Mouse (Mus musculus) MEL (cell line): ENCODE results near the gene Lum. TPM values are rescaled to one million over a fixed set of nuclear protein-coding genes. Genes with fewer than 3 reads are reported as not detected.

ENCODE experiments used
- DNase-seq: peaks from one replicate; pipeline ENCODE4 v3.0.0; 2011; ENCODE audit warnings: low read depth, low spot score
- H3K27ac ChIP-seq: 2 replicates; pipeline ENCODE4 v1.5.1; 2012; ENCODE audit warnings: low read depth, mild to moderate bottlenecking, control low read depth, low read length, moderate library complexity; ENCODE audit not compliant: control insufficient read depth
- H3K27me3 ChIP-seq, 2 experiments: fragments of 150-350 bp in 1 of 2; sonication (generic) in 1 of 2; 2 replicates each; pipeline ENCODE4 v1.6.1; 2012; ENCODE audit warnings: low read length in 2 of 2, mild to moderate bottlenecking in 2 of 2, improper control_type of control experiment in 1 of 2, moderate library complexity in 1 of 2; ENCODE audit not compliant: insufficient read depth in 2 of 2, control insufficient read depth in 1 of 2
- H3K36me3 ChIP-seq, 2 experiments: 2 replicates each; pipeline ENCODE4 v1.6.1; 2012 to 2014; ENCODE audit warnings: low read length in 2 of 2, improper control_type of control experiment in 1 of 2, inconsistent platforms in 1 of 2, mild to moderate bottlenecking in 1 of 2; ENCODE audit not compliant: insufficient read depth in 2 of 2, control insufficient read depth in 1 of 2
- H3K4me1 ChIP-seq, 2 experiments: fragments of 150-350 bp in 1 of 2; sonication (generic) in 1 of 2; 2 replicates each; pipeline ENCODE4 v1.6.1; 2012; ENCODE audit warnings: low read length in 2 of 2, improper control_type of control experiment in 1 of 2, mild to moderate bottlenecking in 1 of 2; ENCODE audit not compliant: insufficient read depth in 2 of 2, control insufficient read depth in 1 of 2
- H3K4me3 ChIP-seq, 2 experiments: fragments of 150-350 bp in 1 of 2; sonication (generic) in 1 of 2; 2 replicates each; pipeline ENCODE4 v1.5.1; 2012; ENCODE audit warnings: low read depth in 2 of 2, low read length in 2 of 2, mild to moderate bottlenecking in 2 of 2, moderate library complexity in 2 of 2, control low read depth in 1 of 2, improper control_type of control experiment in 1 of 2; ENCODE audit not compliant: control insufficient read depth in 1 of 2, insufficient read depth in 1 of 2
- H3K79me2 ChIP-seq: 2 replicates; pipeline ENCODE4 v1.6.1; 2012; ENCODE audit warnings: mild to moderate bottlenecking, low read length, moderate library complexity; ENCODE audit not compliant: control insufficient read depth, poor library complexity, insufficient read depth
- H3K9ac ChIP-seq: 2 replicates; pipeline ENCODE4 v1.6.1; 2012; ENCODE audit warnings: low read depth, mild to moderate bottlenecking, control low read depth, low read length, moderate library complexity; ENCODE audit not compliant: control insufficient read depth, poor library complexity, severe bottlenecking
- H3K9me3 ChIP-seq: fragments of 150-350 bp; sonication (generic); replicated peaks from 2 replicates; pipeline ENCODE4 v1.6.1; 2012; ENCODE audit warnings: mild to moderate bottlenecking, low read length, improper control_type of control experiment, moderate library complexity; ENCODE audit not compliant: insufficient read depth
- BHLHE40 ChIP-seq: IDR thresholded peaks from 2 replicates; pipeline ENCODE4 v1.6.1; 2012; ENCODE audit warnings: low read depth, mild to moderate bottlenecking, inconsistent platforms, low read length, improper control_type of control experiment, borderline replicate concordance
- CHD1 ChIP-seq: IDR thresholded peaks from 2 replicates; pipeline ENCODE4 v1.6.1; 2012; ENCODE audit warnings: low read depth, mild to moderate bottlenecking, inconsistent platforms, low read length, improper control_type of control experiment
- CHD2 ChIP-seq: IDR thresholded peaks from 2 replicates; pipeline ENCODE4 v1.6.1; 2011; ENCODE audit warnings: low read length, improper control_type of control experiment
- CTCF ChIP-seq, 3 experiments: IDR thresholded peaks in 2 of 3; conservative IDR thresholded peaks in 1 of 3; 2 replicates each; pipeline ENCODE4 v1.5.1; 2011 to 2012; ENCODE audit warnings: low read length in 3 of 3, low read depth in 2 of 3, mild to moderate bottlenecking in 2 of 3, improper control_type of control experiment in 1 of 3, inconsistent platforms in 1 of 3, mixed read lengths in 1 of 3, moderate library complexity in 1 of 3; ENCODE audit not compliant: control insufficient read depth in 1 of 3, insufficient read depth in 1 of 3, poor library complexity in 1 of 3, severe bottlenecking in 1 of 3
- E2F4 ChIP-seq: IDR thresholded peaks from 2 replicates; pipeline ENCODE4 v1.6.1; 2011; ENCODE audit warnings: low read depth, low read length, improper control_type of control experiment, borderline replicate concordance
- ELF1 ChIP-seq: IDR thresholded peaks from 2 replicates; pipeline ENCODE4 v1.6.1; 2014; ENCODE audit warnings: low read depth, mild to moderate bottlenecking, inconsistent platforms, low read length, improper control_type of control experiment, moderate library complexity
- EP300 ChIP-seq, 2 experiments: IDR thresholded peaks; 2 replicates each; pipeline ENCODE4 v1.6.1; 2011; ENCODE audit warnings: improper control_type of control experiment in 2 of 2, low read length in 2 of 2, low read depth in 1 of 2, mild to moderate bottlenecking in 1 of 2
- ETS1 ChIP-seq: IDR thresholded peaks from 2 replicates; pipeline ENCODE4 v1.6.1; 2012; ENCODE audit warnings: low read depth, mild to moderate bottlenecking, inconsistent platforms, low read length, improper control_type of control experiment, moderate library complexity
- GATA1 ChIP-seq: IDR thresholded peaks from 2 replicates; pipeline ENCODE4 v1.6.1; 2011; ENCODE audit warnings: low read depth, low read length, improper control_type of control experiment
- KAT2A ChIP-seq: conservative IDR thresholded peaks from 2 replicates; pipeline ENCODE4 v1.6.1; 2012; ENCODE audit warnings: low read depth, low read length, improper control_type of control experiment, inconsistent platforms
- MAFK ChIP-seq: IDR thresholded peaks from 2 replicates; pipeline ENCODE4 v1.6.1; 2011; ENCODE audit warnings: low read depth, mild to moderate bottlenecking, low read length, improper control_type of control experiment, borderline replicate concordance
- MYC ChIP-seq: IDR thresholded peaks from 2 replicates; pipeline ENCODE4 v1.6.1; 2011; ENCODE audit warnings: low read depth, mild to moderate bottlenecking, low read length, improper control_type of control experiment, moderate library complexity
- NRF1 ChIP-seq: IDR thresholded peaks from 2 replicates; pipeline ENCODE4 v1.6.1; 2014; ENCODE audit warnings: low read depth, mild to moderate bottlenecking, inconsistent platforms, low read length, improper control_type of control experiment, moderate library complexity; ENCODE audit not compliant: poor library complexity, insufficient read depth, severe bottlenecking
- POLR2A ChIP-seq, 2 experiments: IDR thresholded peaks; 2 replicates each; pipeline ENCODE4 v1.6.1; 2011 to 2012; ENCODE audit warnings: low read length in 2 of 2, mild to moderate bottlenecking in 2 of 2, control low read depth in 1 of 2, improper control_type of control experiment in 1 of 2, low read depth in 1 of 2, moderate library complexity in 1 of 2; ENCODE audit not compliant: control insufficient read depth in 1 of 2, insufficient read depth in 1 of 2, poor library complexity in 1 of 2
- POLR2AphosphoS2 ChIP-seq: IDR thresholded peaks from 2 replicates; pipeline ENCODE4 v1.6.1; 2011; ENCODE audit warnings: low read length, improper control_type of control experiment
- POLR2AphosphoS5 ChIP-seq: IDR thresholded peaks from 2 replicates; pipeline ENCODE4 v1.6.1; 2012; ENCODE audit warnings: low read depth, borderline replicate concordance, mild to moderate bottlenecking, inconsistent platforms, low read length, moderate library complexity, mixed read lengths
- UBTF ChIP-seq: IDR thresholded peaks from 2 replicates; pipeline ENCODE4 v1.6.1; 2012; ENCODE audit warnings: low read depth, mild to moderate bottlenecking, inconsistent platforms, low read length, improper control_type of control experiment, moderate library complexity, borderline replicate concordance; ENCODE audit not compliant: insufficient read depth
- USF1 ChIP-seq: IDR thresholded peaks from 2 replicates; pipeline ENCODE4 v1.6.1; 2014; ENCODE audit warnings: low read depth, mild to moderate bottlenecking, inconsistent platforms, low read length, improper control_type of control experiment, moderate library complexity
- ZC3H11A ChIP-seq: IDR thresholded peaks from 2 replicates; pipeline ENCODE4 v1.6.1; 2012; ENCODE audit warnings: low read depth, mild to moderate bottlenecking, inconsistent platforms, low read length, improper control_type of control experiment
- ZKSCAN1 ChIP-seq: IDR thresholded peaks from 2 replicates; pipeline ENCODE4 v1.6.1; 2012; ENCODE audit warnings: low read depth, mild to moderate bottlenecking, inconsistent platforms, low read length, improper control_type of control experiment, moderate library complexity
- ZNF384 ChIP-seq: IDR thresholded peaks from 2 replicates; pipeline ENCODE4 v1.6.1; 2012; ENCODE audit warnings: low read depth, mild to moderate bottlenecking, inconsistent platforms, low read length, improper control_type of control experiment
- polyA plus RNA-seq, 2 experiments: library from polyadenylated mRNA; stranded (reverse) in 1 of 2; unstranded in 1 of 2; fragments of >175 nt in 1 of 2; fragments of >200 nt in 1 of 2; gene quantifications; 2 replicates each; pipeline versions ENCODE4 v1.2.1 to v1.2.4; 2012; ENCODE audit warnings: low replicate concordance in 2 of 2, low read depth in 1 of 2; ENCODE audit not compliant: insufficient read length in 2 of 2, insufficient read depth in 1 of 2, missing spikeins in 1 of 2
- total RNA-seq: library from RNA; depleted of rRNA; stranded (reverse); fragments of 300-350 nt; gene quantifications from 2 replicates; pipeline ENCODE4 v1.2.3, GENCODE M21; 2012

The Lum gene
- total and polyA plus RNA-seq, 3 experiments = not detected

DNA sequence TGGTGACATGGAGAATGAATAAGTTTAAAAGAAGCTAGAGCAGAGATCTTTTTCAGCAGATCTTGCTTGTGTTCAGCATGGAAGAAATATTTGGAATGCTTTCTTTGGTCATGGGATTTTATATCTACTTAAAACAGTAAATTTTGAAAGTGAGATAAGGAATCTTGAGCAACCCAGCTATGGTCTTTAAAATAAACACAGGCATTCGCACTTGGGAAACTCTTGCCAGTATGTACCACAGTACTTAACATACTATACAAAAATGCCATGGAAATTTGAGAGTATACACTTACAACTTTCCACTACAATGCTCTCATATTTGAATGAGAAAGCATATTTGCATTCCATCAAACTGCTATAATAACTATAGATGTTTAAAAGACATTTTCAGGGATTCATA, 17.2 kb upstream of the Lum start:
- no peaks in the 10 kb centered on the region for H3K4me1 ChIP-seq
- H3K9me3 ChIP-seq = no peaks in the 10 kb centered on the region
- H3K79me2 ChIP-seq = no peaks in the 10 kb centered on the region
- no peaks in the 10 kb centered on the region for H3K36me3 ChIP-seq
- DNase-seq = no peak
- no peaks in the 10 kb centered on the region for H3K27me3 ChIP-seq
- H3K9ac ChIP-seq = no peak overlapping the region
- no peak overlapping the region for H3K27ac ChIP-seq
- H3K4me3 ChIP-seq = no peak overlapping the region
- no peak for TF ChIP-seq GATA1
- TF ChIP-seq KAT2A = no peak
- TF ChIP-seq POLR2AphosphoS5 = no peak
- no peak for TF ChIP-seq CHD2
- no peak for TF ChIP-seq POLR2AphosphoS2
- TF ChIP-seq ZNF384 = no peak
- no peak for TF ChIP-seq EP300 (IDR thresholded peaks at IDR 0.05; ENCODE audit: low read depth in 1 of 2, low read length in 2 of 2)
- no peak for TF ChIP-seq MAFK
- no peak for TF ChIP-seq MYC
- TF ChIP-seq POLR2A (IDR thresholded peaks at IDR 0.05; ENCODE audit: control insufficient read depth in 1 of 2, insufficient read depth in 1 of 2, low read depth in 1 of 2, low read length in 2 of 2, poor library complexity in 1 of 2) = no peak
- no peak for TF ChIP-seq ZC3H11A
- TF ChIP-seq CHD1 = no peak
- TF ChIP-seq NRF1 = no peak
- TF ChIP-seq ETS1 = no peak
- TF ChIP-seq, all 39 proteins: peak for 0

DNA sequence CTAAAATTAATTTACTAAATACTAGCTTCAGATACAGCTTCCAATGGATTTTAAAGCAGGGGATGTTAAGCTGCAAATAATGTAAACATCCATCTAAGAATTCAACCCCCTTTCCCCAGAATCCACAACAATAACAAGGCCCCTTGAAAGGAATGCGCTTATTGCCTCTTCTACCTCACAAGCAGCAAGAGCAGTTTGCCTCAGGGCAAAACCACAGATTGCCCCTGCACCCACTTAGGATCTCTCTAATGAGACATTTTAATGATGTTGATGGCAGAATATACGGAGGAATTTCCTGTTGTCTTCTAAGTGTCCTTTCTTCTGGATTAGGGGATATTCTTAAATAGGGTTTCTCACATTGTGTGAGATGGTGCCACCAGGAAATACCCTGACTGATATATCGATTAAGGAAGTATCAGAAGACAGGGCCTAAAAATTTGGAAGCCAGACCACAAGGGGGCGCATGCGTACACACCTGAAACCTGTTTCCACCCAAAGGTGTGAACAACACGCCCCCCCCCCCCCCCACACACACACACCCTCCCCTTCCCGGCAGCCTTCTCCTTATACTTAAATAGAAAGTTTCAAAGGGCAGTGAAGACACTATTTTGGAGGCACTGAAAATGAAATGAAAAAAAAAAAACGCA, 2.7 kb downstream of the Lum start:
- H3K79me2 ChIP-seq = no peaks in the 10 kb centered on the region
- no peaks in the 10 kb centered on the region for H3K9me3 ChIP-seq
- H3K27me3 ChIP-seq = no peaks in the 10 kb centered on the region
- no peaks in the 10 kb centered on the region for H3K36me3 ChIP-seq
- no peaks in the 10 kb centered on the region for H3K4me1 ChIP-seq
- H3K9ac ChIP-seq = no peak overlapping the region
- TF ChIP-seq UBTF = no peak
- TF ChIP-seq BHLHE40 = no peak
- no peak for TF ChIP-seq EP300 (IDR thresholded peaks at IDR 0.05; ENCODE audit: low read depth in 1 of 2, low read length in 2 of 2)
- TF ChIP-seq ELF1 = no peak
- no peak for TF ChIP-seq E2F4
- no peak for TF ChIP-seq ZKSCAN1
- TF ChIP-seq USF1 = no peak
- peak in 1 of 3 experiments; percentile 34; a peak in 1 of 6 replicates for TF ChIP-seq CTCF (IDR thresholded peaks at IDR 0.05 in 2 of 3, conservative IDR thresholded peaks at IDR 0.05 in 1 of 3; ENCODE audit: control insufficient read depth in 1 of 3, insufficient read depth in 1 of 3, low read depth in 2 of 3, low read length in 3 of 3, poor library complexity in 1 of 3, severe bottlenecking in 1 of 3)
- H3K4me3 ChIP-seq = no peak overlapping the region
- peak; percentile 3 for DNase-seq
- no peak overlapping the region for H3K27ac ChIP-seq
